Mouse (Mus musculus): ENCODE measurements around the gene Vat1. TPM values are rescaled to one million over a fixed set of nuclear protein-coding genes. Genes with fewer than 3 reads are reported as not detected.
"Not testable (repeated sequence)": the region's sequence is repeated elsewhere in the genome, so short reads cannot be mapped to it uniquely, and the experiment has no call there.

Gene Vat1
- polyA plus RNA-seq, 1 experiment from 2014 or later: 69.9 TPM

GRCm38 (mm10) chr11:101460321-101460720 lies 5.7 kb downstream of the Vat1 start:
- no peaks in the 10 kb centered on the region for H3K27me3 ChIP-seq (replicated peaks; ENCODE audit: control insufficient read depth, insufficient read depth, low read length)
- no peak for ATAC-seq
- peaks cover 38% of the 10 kb centered on the region for H3K4me1 ChIP-seq (ENCODE audit: control insufficient read depth, insufficient read depth, low read length)
- no peaks in the 10 kb centered on the region for H3K9me3 ChIP-seq (ENCODE audit: control insufficient read depth, low read length)
- H3K27ac ChIP-seq (ENCODE audit: low read length): no peak overlapping the region
- H3K4me2 ChIP-seq (ENCODE audit: low read depth, low read length): no peak overlapping the region
- H3K4me3 ChIP-seq (ENCODE audit: low read length): no peak overlapping the region
- no peak overlapping the region for H3K9ac ChIP-seq (ENCODE audit: low read depth, low read length)
- peaks cover 13% of the 10 kb centered on the region for H3K36me3 ChIP-seq (ENCODE audit: control insufficient read depth, insufficient read depth, low read length)
- WGBS: 81% methylated on average over 15 of the region's 15 CpGs

DNA sequence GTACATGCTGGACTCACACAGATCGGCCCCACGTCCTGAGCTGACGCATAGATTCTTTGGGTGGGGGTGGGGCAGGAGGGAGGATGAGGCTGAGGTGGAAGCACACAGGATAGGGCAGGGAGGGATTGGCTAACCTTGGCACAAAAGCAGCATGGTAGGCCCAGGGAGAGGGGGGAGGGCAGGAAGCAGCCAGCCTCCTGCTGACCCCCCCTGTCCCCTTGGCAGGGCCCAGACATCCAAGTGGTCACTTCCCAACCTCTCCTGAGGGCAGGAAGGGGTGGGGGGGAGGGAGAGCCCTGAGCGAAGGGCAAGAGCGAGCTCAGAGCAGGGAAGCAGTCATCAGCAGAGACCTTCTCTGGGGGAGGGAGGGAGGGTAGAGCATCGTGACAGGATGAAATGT lies 6.3 kb downstream of the Vat1 start:
- H3K4me2 ChIP-seq (ENCODE audit: low read depth, low read length): no peak overlapping the region
- no peak overlapping the region for H3K4me3 ChIP-seq (ENCODE audit: low read length)
- ATAC-seq: no peak
- H3K9ac ChIP-seq (ENCODE audit: low read depth, low read length): 0 out of 2 replicates have a peak overlapping the region, but pooled peaks have one; percentile 14
- H3K9me3 ChIP-seq (ENCODE audit: control insufficient read depth, low read length): no peaks in the 10 kb centered on the region
- H3K27ac ChIP-seq (ENCODE audit: low read length): peak overlapping the region; percentile 37
- peaks cover 13% of the 10 kb centered on the region for H3K36me3 ChIP-seq (ENCODE audit: control insufficient read depth, insufficient read depth, low read length)
- peaks cover 38% of the 10 kb centered on the region for H3K4me1 ChIP-seq (ENCODE audit: control insufficient read depth, insufficient read depth, low read length)
- no peaks in the 10 kb centered on the region for H3K27me3 ChIP-seq (replicated peaks; ENCODE audit: control insufficient read depth, insufficient read depth, low read length)
- 53% methylated on average over 6 of the region's 6 CpGs for WGBS

- H3K36me3 ChIP-seq (ENCODE audit: control insufficient read depth, insufficient read depth, low read length): peaks cover 13% of the 10 kb centered on the region
- no peak overlapping the region for H3K27ac ChIP-seq (ENCODE audit: low read length)
- no peaks in the 10 kb centered on the region for H3K9me3 ChIP-seq (ENCODE audit: control insufficient read depth, low read length)
- no peak overlapping the region for H3K9ac ChIP-seq (ENCODE audit: low read depth, low read length)
- no peak overlapping the region for H3K4me3 ChIP-seq (ENCODE audit: low read length)
- H3K27me3 ChIP-seq (replicated peaks; ENCODE audit: control insufficient read depth, insufficient read depth, low read length): no peaks in the 10 kb centered on the region
- H3K4me2 ChIP-seq (ENCODE audit: low read depth, low read length): no peak overlapping the region
- WGBS: 88% methylated on average over 12 of the region's 12 CpGs
- peaks cover 30% of the 10 kb centered on the region for H3K4me1 ChIP-seq (ENCODE audit: control insufficient read depth, insufficient read depth, low read length)
- no peak for ATAC-seq
Observed at GRCm38 (mm10) chr11:101458217-101458616, 7.8 kb downstream of the Vat1 start.

GRCm38 (mm10) chr11:101457631-101458030 lies 8.4 kb downstream of the Vat1 start:
- Histone ChIP-seq H3K27me3 (replicated peaks; ENCODE audit: control insufficient read depth, insufficient read depth, low read length) (no peaks in the 10 kb centered on the region), H3K4me1 (ENCODE audit: control insufficient read depth, insufficient read depth, low read length) (peaks cover 27% of the 10 kb centered on the region), H3K27ac (ENCODE audit: low read length) (no peak overlapping the region), H3K4me2 (ENCODE audit: low read depth, low read length) (no peak overlapping the region), H3K9ac (ENCODE audit: low read depth, low read length) (no peak overlapping the region), H3K36me3 (ENCODE audit: control insufficient read depth, insufficient read depth, low read length) (peaks cover 13% of the 10 kb centered on the region), H3K4me3 (ENCODE audit: low read length) (no peak overlapping the region), H3K9me3 (ENCODE audit: control insufficient read depth, low read length) (no peaks in the 10 kb centered on the region)
- ATAC-seq: no peak
- 89% methylated on average over 9 of the region's 9 CpGs for WGBS

DNA sequence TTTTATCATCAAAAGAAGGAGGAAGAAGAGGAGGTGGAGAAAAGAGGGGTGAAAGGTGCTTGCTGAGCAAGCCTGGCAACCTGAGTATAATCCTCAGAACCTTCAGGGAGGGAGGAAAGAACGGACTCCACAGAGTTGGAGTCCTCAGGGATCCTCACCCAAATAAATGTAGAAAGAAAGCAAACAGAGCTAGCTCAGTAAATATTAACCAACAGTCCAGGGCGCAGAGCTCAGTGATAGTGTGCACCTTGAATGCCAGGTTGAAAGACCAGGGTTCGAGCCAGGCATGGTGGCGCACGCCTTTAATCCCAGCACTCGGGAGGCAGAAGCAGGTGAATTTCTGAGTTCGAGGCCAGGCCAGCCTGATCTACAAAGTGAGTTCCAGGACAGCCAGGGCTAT lies 10.4 kb downstream of the Vat1 start:
- peaks cover 7% of the 10 kb centered on the region for H3K36me3 ChIP-seq (ENCODE audit: control insufficient read depth, insufficient read depth, low read length)
- no peak overlapping the region for H3K4me3 ChIP-seq (ENCODE audit: low read length)
- H3K27ac ChIP-seq (ENCODE audit: low read length): 0 out of 2 replicates have a peak overlapping the region, but pooled peaks have one; percentile 7
- no peak overlapping the region for H3K9ac ChIP-seq (ENCODE audit: low read depth, low read length)
- H3K9me3 ChIP-seq (ENCODE audit: control insufficient read depth, low read length): no peaks in the 10 kb centered on the region
- H3K4me2 ChIP-seq (ENCODE audit: low read depth, low read length): no peak overlapping the region
- 68% methylated on average over 7 of the region's 7 CpGs for WGBS
- H3K4me1 ChIP-seq (ENCODE audit: control insufficient read depth, insufficient read depth, low read length): peaks cover 24% of the 10 kb centered on the region
- no peak for ATAC-seq
- H3K27me3 ChIP-seq (replicated peaks; ENCODE audit: control insufficient read depth, insufficient read depth, low read length): no peaks in the 10 kb centered on the region

- Histone ChIP-seq H3K36me3 (ENCODE audit: control insufficient read depth, insufficient read depth, low read length) (peaks cover 7% of the 10 kb centered on the region), H3K9ac (ENCODE audit: low read depth, low read length) (no peak overlapping the region), H3K4me3 (ENCODE audit: low read length) (no peak overlapping the region), H3K9me3 (ENCODE audit: control insufficient read depth, low read length) (no peaks in the 10 kb centered on the region), H3K4me2 (ENCODE audit: low read depth, low read length) (no peak overlapping the region), H3K27me3 (replicated peaks; ENCODE audit: control insufficient read depth, insufficient read depth, low read length) (no peaks in the 10 kb centered on the region), H3K4me1 (ENCODE audit: control insufficient read depth, insufficient read depth, low read length) (peaks cover 20% of the 10 kb centered on the region), H3K27ac (ENCODE audit: low read length) (no peak overlapping the region)
- no peak for ATAC-seq
- 68% methylated on average over 6 of the region's 6 CpGs for WGBS
Observed at GRCm38 (mm10) chr11:101454702-101455101, 11.3 kb downstream of the Vat1 start.

DNA sequence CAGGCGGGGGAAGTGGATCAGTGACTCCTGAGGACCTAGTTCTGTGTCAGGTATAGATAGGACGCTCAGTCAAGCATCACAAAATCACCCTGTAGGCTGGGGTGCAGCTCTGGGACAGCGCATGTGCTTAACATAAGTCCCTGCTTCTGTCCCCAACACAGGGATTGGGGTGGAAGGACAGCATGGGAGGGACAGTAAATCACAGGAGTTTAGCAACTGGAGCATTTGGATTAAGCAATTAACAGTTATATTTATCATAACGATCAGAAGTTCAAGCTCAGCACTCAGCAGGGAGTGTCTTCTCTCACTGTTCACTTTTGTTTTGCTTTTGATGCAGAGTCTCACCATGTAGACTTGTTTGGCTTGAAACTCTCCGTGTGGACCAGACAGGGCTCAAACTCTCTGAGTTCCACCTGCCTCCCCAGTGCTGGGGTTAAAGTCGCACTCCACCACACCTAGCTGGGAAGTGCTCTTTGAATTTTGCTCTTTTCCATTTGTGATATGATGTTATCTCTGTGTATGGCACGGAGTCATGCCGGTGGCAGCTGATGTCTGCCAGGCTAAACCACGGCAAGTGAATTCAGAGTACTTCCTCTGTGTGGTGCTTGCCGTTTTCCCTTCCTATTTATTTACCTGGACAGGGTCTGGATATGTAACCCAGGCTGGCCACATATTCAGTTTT lies 13.8 kb downstream of the Vat1 start:
- 59% methylated on average over 10 of the region's 10 CpGs for WGBS
- peak; percentile 58 for ATAC-seq

DNA sequence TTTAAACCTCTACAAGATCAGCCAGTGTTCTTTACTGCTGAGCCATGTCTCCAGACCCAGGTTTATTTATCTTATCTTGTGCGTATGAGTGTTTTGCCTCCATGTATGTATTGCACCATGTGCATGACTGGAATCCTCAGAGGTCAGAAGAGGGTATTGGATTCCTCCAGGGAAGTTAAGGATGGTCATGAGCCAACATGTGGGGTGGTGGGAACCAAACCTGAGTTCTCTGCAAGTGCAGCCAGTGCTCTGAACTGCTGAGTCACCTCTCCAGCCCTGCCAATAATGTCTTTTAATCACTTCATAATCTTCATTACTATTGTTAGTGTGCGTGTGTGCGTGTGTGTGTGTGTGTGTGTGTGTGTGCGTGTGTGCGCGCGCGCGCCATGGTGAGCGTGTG lies 14.5 kb downstream of the Vat1 start:
- Histone ChIP-seq H3K4me2 (ENCODE audit: low read depth, low read length) (no peak overlapping the region; the same call in 1 of the 2 replicates), H3K36me3 (ENCODE audit: control insufficient read depth, insufficient read depth, low read length) (no peaks in the 10 kb centered on the region), H3K27me3 (replicated peaks; ENCODE audit: control insufficient read depth, insufficient read depth, low read length) (no peaks in the 10 kb centered on the region), H3K9me3 (ENCODE audit: control insufficient read depth, low read length) (no peaks in the 10 kb centered on the region), H3K27ac (ENCODE audit: low read length) (peak overlapping the region; percentile 9; the same call in 1 of the 2 replicates), H3K4me3 (ENCODE audit: low read length) (no peak overlapping the region), H3K4me1 (ENCODE audit: control insufficient read depth, insufficient read depth, low read length) (peaks cover 21% of the 10 kb centered on the region), H3K9ac (ENCODE audit: low read depth, low read length) (no peak overlapping the region)
- 88% methylated on average over 10 of the region's 10 CpGs for WGBS
- ATAC-seq: no peak

More for the DNA sequence above, 13.8 kb downstream of the Vat1 start:
- Histone ChIP-seq H3K4me2 (ENCODE audit: low read depth, low read length) (peak overlapping the region; percentile 25; the same call in 1 of the 2 replicates), H3K27ac (ENCODE audit: low read length) (peak overlapping the region; percentile 53), H3K4me1 (ENCODE audit: control insufficient read depth, insufficient read depth, low read length) (peaks cover 21% of the 10 kb centered on the region), H3K27me3 (replicated peaks; ENCODE audit: control insufficient read depth, insufficient read depth, low read length) (no peaks in the 10 kb centered on the region), H3K4me3 (ENCODE audit: low read length) (no peak overlapping the region), H3K9me3 (ENCODE audit: control insufficient read depth, low read length) (no peaks in the 10 kb centered on the region), H3K9ac (ENCODE audit: low read depth, low read length) (no peak overlapping the region), H3K36me3 (ENCODE audit: control insufficient read depth, insufficient read depth, low read length) (no peaks in the 10 kb centered on the region)

GRCm38 (mm10) chr11:101450394-101450793 lies 15.6 kb downstream of the Vat1 start:
- H3K9ac ChIP-seq (ENCODE audit: low read depth, low read length): no peak overlapping the region
- H3K27me3 ChIP-seq (replicated peaks; ENCODE audit: control insufficient read depth, insufficient read depth, low read length): no peaks in the 10 kb centered on the region
- no peaks in the 10 kb centered on the region for H3K9me3 ChIP-seq (ENCODE audit: control insufficient read depth, low read length)
- H3K4me1 ChIP-seq (ENCODE audit: control insufficient read depth, insufficient read depth, low read length): peaks cover 19% of the 10 kb centered on the region
- no peak for ATAC-seq
- H3K27ac ChIP-seq (ENCODE audit: low read length): no peak overlapping the region
- 82% methylated on average over 3 of the region's 3 CpGs for WGBS
- H3K4me2 ChIP-seq (ENCODE audit: low read depth, low read length): no peak overlapping the region
- no peak overlapping the region for H3K4me3 ChIP-seq (ENCODE audit: low read length)
- no peaks in the 10 kb centered on the region for H3K36me3 ChIP-seq (ENCODE audit: control insufficient read depth, insufficient read depth, low read length)

- H3K4me3 ChIP-seq (ENCODE audit: low read length): not testable (repeated sequence)
Observed at GRCm38 (mm10) chr11:101449596-101449995, 16.4 kb downstream of the Vat1 start.

More at GRCm38 (mm10) chr11:101449596-101449995, 16.4 kb downstream of the Vat1 start:
- not testable (repeated sequence) for H3K4me2 ChIP-seq (ENCODE audit: low read depth, low read length); H3K27ac ChIP-seq (ENCODE audit: low read length); ATAC-seq; H3K36me3 ChIP-seq (ENCODE audit: control insufficient read depth, insufficient read depth, low read length); H3K27me3 ChIP-seq (replicated peaks; ENCODE audit: control insufficient read depth, insufficient read depth, low read length); H3K9ac ChIP-seq (ENCODE audit: low read depth, low read length); H3K9me3 ChIP-seq (ENCODE audit: control insufficient read depth, low read length)
- 75% methylated on average over 4 of the region's 4 CpGs for WGBS
- peaks cover 20% of the 10 kb centered on the region for H3K4me1 ChIP-seq (ENCODE audit: control insufficient read depth, insufficient read depth, low read length)

Measured in intestine, embryonic 16.5 days (tissue).